ENCODE assay signal across 8 mouse cellular contexts in the genomic region with DNA sequence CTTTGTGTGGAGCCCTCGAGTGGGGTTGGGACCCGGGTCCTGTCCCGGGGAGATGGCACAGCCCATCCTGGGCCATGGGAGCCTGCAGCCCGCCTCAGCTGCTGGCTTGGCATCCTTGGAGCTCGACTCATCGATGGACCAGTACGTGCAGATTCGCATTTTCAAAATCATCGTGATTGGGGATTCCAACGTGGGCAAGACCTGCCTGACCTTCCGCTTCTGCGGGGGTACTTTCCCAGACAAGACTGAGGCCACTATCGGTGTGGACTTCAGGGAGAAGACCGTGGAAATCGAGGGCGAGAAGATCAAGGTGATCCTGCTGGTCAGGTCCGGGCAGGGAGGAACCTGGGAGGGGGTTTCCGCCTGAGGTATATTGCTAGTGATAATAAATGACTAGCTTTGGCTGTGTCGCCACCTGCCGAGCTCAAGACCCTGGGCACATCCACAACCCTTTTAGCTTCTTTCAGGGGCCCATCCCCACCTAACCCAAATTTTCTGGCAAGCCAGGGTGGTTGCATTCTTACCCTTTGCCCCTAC. TPM values are rescaled to one million over a fixed set of nuclear protein-coding genes. Genes with fewer than 3 reads are reported as not detected.
DNase-seq lines count a peak whose midpoint lies in the region; ATAC-seq and TF ChIP-seq lines count a peak whose summit lies in the region.

No protein-coding gene starts in this region.

- peak overlapping the region; percentile 47 for H3K9ac ChIP-seq in kidney, embryonic 14.5 days (ENCODE audit: low read depth, low read length)
- H3K9ac ChIP-seq in forebrain, postnatal 0 days: peak overlapping the region; percentile 71

- peak; percentile 51; the same call in 1 of the 2 replicates for ATAC-seq in kidney, embryonic 14.5 days (ENCODE audit: low FRiP score, low TSS enrichment)
- ATAC-seq in forebrain, postnatal 0 days: no peak

- H3K27ac ChIP-seq in kidney, embryonic 14.5 days (ENCODE audit: low read depth, low read length): no peak overlapping the region
- H3K27ac ChIP-seq in forebrain, postnatal 0 days (ENCODE audit: low read depth, low read length): peak overlapping the region; percentile 93

- H3K36me3 ChIP-seq in kidney, embryonic 14.5 days (ENCODE audit: control insufficient read depth, insufficient read depth, low read length): no peaks in the 10 kb centered on the region
- H3K36me3 ChIP-seq in forebrain, postnatal 0 days (ENCODE audit: insufficient read depth): no peaks in the 10 kb centered on the region
- H3K36me3 ChIP-seq in megakaryocyte, embryonic 14.5 days (replicated peaks; ENCODE audit: low read length): peaks cover 17% of the 10 kb centered on the region

- H3K4me1 ChIP-seq in kidney, embryonic 14.5 days (ENCODE audit: control insufficient read depth, insufficient read depth, low read length): no peaks in the 10 kb centered on the region
- 0 out of 2 replicates have a peak, but pooled peaks cover 5% of the 10 kb centered on the region for H3K4me1 ChIP-seq in forebrain, postnatal 0 days (ENCODE audit: insufficient read depth)
- H3K4me1 ChIP-seq in megakaryocyte, embryonic 14.5 days: peaks cover 40% of the 10 kb centered on the region

- no peak for TF ChIP-seq POLR2A in brain, embryonic 14.5 days (IDR thresholded peaks at IDR 0.05; ENCODE audit: borderline replicate concordance, extremely low read depth, insufficient read depth, insufficient read length, poor library complexity, severe bottlenecking)

- H3K9me3 ChIP-seq in kidney, embryonic 14.5 days (ENCODE audit: control insufficient read depth, low read length): no peaks in the 10 kb centered on the region
- no peaks in the 10 kb centered on the region for H3K9me3 ChIP-seq in forebrain, postnatal 0 days (ENCODE audit: low read length)
- H3K9me3 ChIP-seq in megakaryocyte, embryonic 14.5 days: peaks cover 22% of the 10 kb centered on the region

- DNase-seq in kidney, postnatal 10 days: no peak
- peak; percentile 55 for DNase-seq in brain, embryonic 14.5 days (ENCODE audit: low read depth)
- DNase-seq in forebrain, postnatal 0 days: peak; percentile 38
- DNase-seq in urinary bladder, postnatal 10 days (ENCODE audit: low spot score): no peak
- no peak for DNase-seq in yolk sac, embryonic 10.5 days (ENCODE audit: low spot score)
- DNase-seq in urinary bladder, postnatal 4 days (ENCODE audit: low spot score in 2 of 2): no peak

- no peak for TF ChIP-seq CTCF in brain, embryonic 14.5 days (IDR thresholded peaks at IDR 0.05; ENCODE audit: borderline replicate concordance, extremely low read depth, insufficient read depth, insufficient read length)
- no peak for TF ChIP-seq CTCF in forebrain, postnatal 0 days (IDR thresholded peaks at IDR 0.05; ENCODE audit: low read depth)

- peak overlapping the region; percentile 63 for H3K4me2 ChIP-seq in kidney, embryonic 14.5 days (replicated peaks; ENCODE audit: low read depth, low read length)
- peak overlapping the region; percentile 71 for H3K4me2 ChIP-seq in forebrain, postnatal 0 days (ENCODE audit: low read depth)

- H3K4me3 ChIP-seq in kidney, embryonic 14.5 days (ENCODE audit: low read length): peak overlapping the region; percentile 40
- H3K4me3 ChIP-seq in forebrain, postnatal 0 days (ENCODE audit: low read depth, low read length): peak overlapping the region; percentile 50
- H3K4me3 ChIP-seq in megakaryocyte, embryonic 14.5 days (replicated peaks): peak overlapping the region; percentile 86

- 33% methylated on average over 20 of the region's 20 CpGs for WGBS in kidney, embryonic 14.5 days
- 24% methylated on average over 20 of the region's 20 CpGs for WGBS in forebrain, postnatal 0 days

- H3K27me3 ChIP-seq in kidney, embryonic 14.5 days (ENCODE audit: control insufficient read depth, insufficient read depth, low read length): no peaks in the 10 kb centered on the region
- H3K27me3 ChIP-seq in forebrain, postnatal 0 days (ENCODE audit: insufficient read depth, low read length): no peaks in the 10 kb centered on the region
- H3K27me3 ChIP-seq in megakaryocyte, embryonic 14.5 days (replicated peaks): peaks cover 17% of the 10 kb centered on the region

RNA-seq across cellular contexts. Expression of a gene that starts 0.5 kb away (rescaled TPM):
- polyA plus RNA-seq in kidney, embryonic 14.5 days (2014; fragmentation: Nextera tagmentation; extraction: Ambion mirVana): 2.4 and 4.1 TPM in 2 replicates
- 77.5 and 78.9 TPM in 2 replicates for polyA plus RNA-seq in brain, embryonic 14.5 days (2012; rRNA removed)
- total RNA-seq in forebrain, postnatal 0 days (2014; rRNA removed): 50.9 and 84.3 TPM in 2 replicates
- 97.9 and 104 TPM in 2 replicates for polyA plus RNA-seq in forebrain, postnatal 0 days (2015; fragmentation: Nextera tagmentation; extraction: Ambion mirVana)
- 0.67 TPM in 1 of 2 replicates, not detected in the other for polyA plus RNA-seq in megakaryocyte, embryonic 14.5 days (2012; ENCODE audit: insufficient read depth, low replicate concordance)

RNA-seq across cellular contexts. Expression of a gene that starts 6.3 kb away (rescaled TPM):
- polyA plus RNA-seq in kidney, embryonic 14.5 days (2014; fragmentation: Nextera tagmentation; extraction: Ambion mirVana): 70.1 and 72.8 TPM in 2 replicates
- 29.5 and 31.6 TPM in 2 replicates for polyA plus RNA-seq in brain, embryonic 14.5 days (2012; rRNA removed)
- total RNA-seq in forebrain, postnatal 0 days (2014; rRNA removed): 13.9 and 15.5 TPM in 2 replicates
- polyA plus RNA-seq in forebrain, postnatal 0 days (2015; fragmentation: Nextera tagmentation; extraction: Ambion mirVana): 28.0 and 28.2 TPM in 2 replicates
- polyA plus RNA-seq in megakaryocyte, embryonic 14.5 days (2012; ENCODE audit: insufficient read depth, low replicate concordance): 2.8 TPM in 1 of 2 replicates, not detected in the other

RNA-seq across cellular contexts. Expression of a gene that starts 56.7 kb away (rescaled TPM):
- 4.1 and 8.3 TPM in 2 replicates for polyA plus RNA-seq in kidney, embryonic 14.5 days (2014; fragmentation: Nextera tagmentation; extraction: Ambion mirVana)
- polyA plus RNA-seq in brain, embryonic 14.5 days (2012; rRNA removed): 2.1 and 2.8 TPM in 2 replicates
- total RNA-seq in forebrain, postnatal 0 days (2014; rRNA removed): 0.54 and 1.8 TPM in 2 replicates
- 0.13 and 0.24 TPM in 2 replicates for polyA plus RNA-seq in forebrain, postnatal 0 days (2015; fragmentation: Nextera tagmentation; extraction: Ambion mirVana)
- 2.6 and 3.5 TPM in 2 replicates for polyA plus RNA-seq in megakaryocyte, embryonic 14.5 days (2012; ENCODE audit: insufficient read depth, low replicate concordance)

Comparison
In these comparisons a context has a peak if more than half of its experiments do, and no peak if none do; other contexts are left out.
1. DNase-seq: peak in brain, embryonic 14.5 days (single experiment) and forebrain, postnatal 0 days (single experiment); none in kidney, postnatal 10 days (single experiment), urinary bladder, postnatal 10 days (single experiment), yolk sac, embryonic 10.5 days (single experiment) and urinary bladder, postnatal 4 days (0 of 2).
2. RNA of a gene that starts 0.5 kb away (polyA plus RNA-seq): 97.9 to 104 TPM in forebrain, postnatal 0 days and 77.5 to 78.9 TPM in brain, embryonic 14.5 days; 2.4 to 4.1 TPM in kidney, embryonic 14.5 days and 0.67 TPM in megakaryocyte, embryonic 14.5 days; every median in the first group is over 10 times any median in the second.
3. Peak in every context shown above with its lines, with median percentiles within 50 percentile points of each other: H3K4me3 ChIP-seq.